Mouse (Mus musculus) embryonic facial prominence, embryonic 10.5 days (tissue): ENCODE data around the gene B430306N03Rik. TPM values are rescaled to one million over a fixed set of nuclear protein-coding genes. Genes with fewer than 3 reads are reported as not detected.

Experiments used
- DNase-seq: peaks from one replicate; pipeline ENCODE4 v3.0.0-alpha.2; 2017; ENCODE audit warnings: low spot score
- H3K27ac ChIP-seq: fragments of 300-500 bp; sonication (generic); replicated peaks from 2 replicates; pipeline ENCODE4 v1.5.1; 2016; ENCODE audit warnings: mild to moderate bottlenecking
- H3K27me3 ChIP-seq: fragments of 300-500 bp; sonication (generic); replicated peaks from 2 replicates; pipeline ENCODE4 v1.6.1; 2016; ENCODE audit warnings: low read depth, mild to moderate bottlenecking; ENCODE audit not compliant: poor library complexity, severe bottlenecking
- H3K36me3 ChIP-seq: fragments of 300-500 bp; sonication (generic); replicated peaks from 2 replicates; pipeline ENCODE4 v1.6.1; 2016; ENCODE audit warnings: mild to moderate bottlenecking, moderate library complexity
- H3K4me1 ChIP-seq: fragments of 300-500 bp; sonication (generic); 2 replicates; pipeline ENCODE4 v1.6.1; 2016
- H3K4me3 ChIP-seq: fragments of 300-500 bp; sonication (generic); 2 replicates; pipeline ENCODE4 v1.5.1; 2016; ENCODE audit warnings: mild to moderate bottlenecking, moderate library complexity
- H3K9me3 ChIP-seq: fragments of 300-500 bp; sonication (generic); 2 replicates; pipeline ENCODE4 v1.6.1; 2016; ENCODE audit warnings: mild to moderate bottlenecking
- WGBS: fragments of 180-500 bp; shearing (Covaris S2); methylation state at CpG from one replicate; pipeline ENCODE4 v1.1.7; 2016; 5-methylcytosine and 5-hydroxymethylcytosine counted together
- polyA plus RNA-seq: library from polyadenylated mRNA; unstranded; fragments of >200 nt; fragmentation: Nextera tagmentation; extraction: Ambion mirVana; gene quantifications from 2 replicates; pipeline ENCODE4 v1.2.1, GENCODE M21; 2016

Gene B430306N03Rik
- polyA plus RNA-seq, 1 experiment from 2014 or later: not detected

GRCm38 (mm10) chr17:48280943-48281738 is 34.8 kb upstream of the B430306N03Rik start:
- H3K4me1 ChIP-seq: peaks cover 30% of the 10 kb centered on the region
- peak overlapping the region; percentile 52 for H3K4me3 ChIP-seq
- DNase-seq: peak; percentile 60
- no peaks in the 10 kb centered on the region for H3K27me3 ChIP-seq
- H3K36me3 ChIP-seq: no peaks in the 10 kb centered on the region
- H3K9me3 ChIP-seq: no peaks in the 10 kb centered on the region
- 27% methylated on average over 18 of the region's 18 CpGs for WGBS
- H3K27ac ChIP-seq: peak overlapping the region; percentile 87

GRCm38 (mm10) chr17:48281739-48282085 is 34.2 kb upstream of the B430306N03Rik start:
- Histone ChIP-seq H3K4me3 (peak overlapping the region; percentile 52), H3K27ac (peak overlapping the region; percentile 87), H3K9me3 (no peaks in the 10 kb centered on the region), H3K36me3 (no peaks in the 10 kb centered on the region), H3K4me1 (peaks cover 30% of the 10 kb centered on the region), H3K27me3 (no peaks in the 10 kb centered on the region)
- peak; percentile 71 for DNase-seq
- WGBS: 4% methylated on average over 3 of the region's 3 CpGs

- Histone ChIP-seq H3K4me1 (peaks cover 15% of the 10 kb centered on the region), H3K36me3 (no peaks in the 10 kb centered on the region), H3K27me3 (no peaks in the 10 kb centered on the region), H3K4me3 (no peak overlapping the region), H3K9me3 (no peaks in the 10 kb centered on the region), H3K27ac (no peak overlapping the region)
- no peak for DNase-seq
- WGBS: 64% methylated on average over 1 of the region's 1 CpGs
These were observed 29.2 kb upstream of the B430306N03Rik start for GRCm38 (mm10) chr17:48286765-48287164.

GRCm38 (mm10) chr17:48287276-48287675 is 28.7 kb upstream of the B430306N03Rik start:
- Histone ChIP-seq H3K4me3 (no peak overlapping the region), H3K9me3 (no peaks in the 10 kb centered on the region), H3K27me3 (no peaks in the 10 kb centered on the region), H3K27ac (no peak overlapping the region), H3K4me1 (peaks cover 10% of the 10 kb centered on the region), H3K36me3 (no peaks in the 10 kb centered on the region)
- no peak for DNase-seq
- 59% methylated on average over 2 of the region's 2 CpGs for WGBS

- Histone ChIP-seq H3K9me3 (no peaks in the 10 kb centered on the region), H3K36me3 (no peaks in the 10 kb centered on the region), H3K4me1 (no peaks in the 10 kb centered on the region), H3K4me3 (no peak overlapping the region), H3K27ac (no peak overlapping the region), H3K27me3 (no peaks in the 10 kb centered on the region)
- no peak for DNase-seq
- WGBS: 86% methylated on average over 5 of the region's 5 CpGs
These were observed 22.3 kb upstream of the B430306N03Rik start for GRCm38 (mm10) chr17:48293500-48294194.

GRCm38 (mm10) chr17:48299203-48299602 is 16.7 kb upstream of the B430306N03Rik start, which contains the start of gene Treml2:
TSS of gene Treml2 (plus strand) at chr17:48299498.
- DNase-seq: peak; percentile 24
- 40% methylated on average over 3 of the region's 4 CpGs for WGBS
- H3K27me3 ChIP-seq: no peaks in the 10 kb centered on the region
- H3K4me1 ChIP-seq: peaks cover 12% of the 10 kb centered on the region
- peak within 1 kb of the TSS; percentile 20; the same call in 1 of the 2 replicates for H3K4me3 ChIP-seq
- no peaks in the 10 kb centered on the region for H3K9me3 ChIP-seq
- 0 out of 2 replicates have a peak within 1 kb of the TSS, but pooled peaks have one; percentile 51 for H3K27ac ChIP-seq
- H3K36me3 ChIP-seq: no peaks in the 10 kb centered on the region

GRCm38 (mm10) chr17:48299756-48300155 is 16.2 kb upstream of the B430306N03Rik start:
- 0 out of 2 replicates have a peak overlapping the region, but pooled peaks have one; percentile 51 for H3K27ac ChIP-seq
- H3K4me3 ChIP-seq: no peak overlapping the region
- 62% methylated on average over 7 of the region's 7 CpGs for WGBS
- no peaks in the 10 kb centered on the region for H3K27me3 ChIP-seq
- H3K9me3 ChIP-seq: no peaks in the 10 kb centered on the region
- peaks cover 12% of the 10 kb centered on the region for H3K4me1 ChIP-seq
- no peaks in the 10 kb centered on the region for H3K36me3 ChIP-seq
- DNase-seq: no peak

GRCm38 (mm10) chr17:48300199-48300598 is 15.7 kb upstream of the B430306N03Rik start:
- H3K27me3 ChIP-seq: no peaks in the 10 kb centered on the region
- 0 out of 2 replicates have a peak overlapping the region, but pooled peaks have one; percentile 51 for H3K27ac ChIP-seq
- WGBS: 66% methylated on average over 7 of the region's 7 CpGs
- no peaks in the 10 kb centered on the region for H3K36me3 ChIP-seq
- DNase-seq: no peak
- H3K9me3 ChIP-seq: no peaks in the 10 kb centered on the region
- H3K4me3 ChIP-seq: peak overlapping the region; percentile 20; the same call in 1 of the 2 replicates
- H3K4me1 ChIP-seq: peaks cover 12% of the 10 kb centered on the region

- H3K36me3 ChIP-seq: no peaks in the 10 kb centered on the region
- no peaks in the 10 kb centered on the region for H3K9me3 ChIP-seq
- peaks cover 12% of the 10 kb centered on the region for H3K4me1 ChIP-seq
- H3K27ac ChIP-seq: no peak overlapping the region
- WGBS: 78% methylated on average over 9 of the region's 9 CpGs
- 0 out of 2 replicates have a peak overlapping the region, but pooled peaks have one; percentile 20 for H3K4me3 ChIP-seq
- H3K27me3 ChIP-seq: no peaks in the 10 kb centered on the region
- no peak for DNase-seq
These were observed 15.1 kb upstream of the B430306N03Rik start for GRCm38 (mm10) chr17:48300861-48301260.

- Histone ChIP-seq H3K27me3 (no peaks in the 10 kb centered on the region), H3K4me3 (no peak overlapping the region), H3K9me3 (no peaks in the 10 kb centered on the region), H3K4me1 (peaks cover 12% of the 10 kb centered on the region), H3K36me3 (no peaks in the 10 kb centered on the region), H3K27ac (no peak overlapping the region)
- no peak for DNase-seq
- WGBS: 87% methylated on average over 5 of the region's 5 CpGs
These were observed 14.1 kb upstream of the B430306N03Rik start for GRCm38 (mm10) chr17:48301792-48302191.

- no peaks in the 10 kb centered on the region for H3K4me1 ChIP-seq
- WGBS: 83% methylated on average over 2 of the region's 2 CpGs
These were observed 3.8 kb upstream of the B430306N03Rik start for GRCm38 (mm10) chr17:48312124-48312523.

GRCm38 (mm10) chr17:48318686-48319085 is 2.7 kb downstream of the B430306N03Rik start:
- Histone ChIP-seq H3K27me3 (no peaks in the 10 kb centered on the region), H3K9me3 (no peaks in the 10 kb centered on the region), H3K4me1 (no peaks in the 10 kb centered on the region), H3K36me3 (no peaks in the 10 kb centered on the region), H3K27ac (no peak overlapping the region), H3K4me3 (no peak overlapping the region)
- no peak for DNase-seq
- 93% methylated on average over 1 of the region's 1 CpGs for WGBS

More at GRCm38 (mm10) chr17:48312124-48312523, 3.8 kb upstream of the B430306N03Rik start:
- H3K27me3 ChIP-seq: no peaks in the 10 kb centered on the region
- no peak overlapping the region for H3K4me3 ChIP-seq
- DNase-seq: no peak
- H3K9me3 ChIP-seq: no peaks in the 10 kb centered on the region
- H3K36me3 ChIP-seq: no peaks in the 10 kb centered on the region
- H3K27ac ChIP-seq: no peak overlapping the region
